Mouse (Mus musculus) cerebellum, postnatal 10 days (tissue): Measurements from ENCODE around the gene Ccnk.

Source experiments
- DNase-seq, 2 experiments: peaks; one replicate each; pipeline ENCODE4 v3.0.0; 2021; ENCODE audit warnings: mixed read lengths in 2 of 2

The Ccnk gene

DNA sequence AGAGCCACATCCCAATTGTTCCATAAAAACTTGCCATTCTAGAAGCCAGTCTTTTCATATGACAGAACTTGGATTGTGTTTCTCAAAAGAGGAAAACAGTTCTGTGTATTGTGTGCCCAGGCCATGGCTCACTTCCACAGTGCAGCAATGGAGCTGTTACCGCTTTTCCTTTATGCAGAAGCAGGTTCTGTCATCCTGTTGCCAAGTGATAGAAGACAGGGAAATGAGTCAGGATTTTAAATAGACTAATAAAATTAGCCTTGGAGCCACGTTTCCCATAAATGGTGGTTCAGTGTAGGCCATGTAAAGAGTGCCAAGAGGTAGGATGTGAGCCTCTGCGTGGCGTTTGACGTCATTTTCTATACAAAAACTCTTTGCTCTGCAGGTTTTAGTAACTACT lies 14.5 kb downstream of the Ccnk start:
- no peak for DNase-seq

DNA sequence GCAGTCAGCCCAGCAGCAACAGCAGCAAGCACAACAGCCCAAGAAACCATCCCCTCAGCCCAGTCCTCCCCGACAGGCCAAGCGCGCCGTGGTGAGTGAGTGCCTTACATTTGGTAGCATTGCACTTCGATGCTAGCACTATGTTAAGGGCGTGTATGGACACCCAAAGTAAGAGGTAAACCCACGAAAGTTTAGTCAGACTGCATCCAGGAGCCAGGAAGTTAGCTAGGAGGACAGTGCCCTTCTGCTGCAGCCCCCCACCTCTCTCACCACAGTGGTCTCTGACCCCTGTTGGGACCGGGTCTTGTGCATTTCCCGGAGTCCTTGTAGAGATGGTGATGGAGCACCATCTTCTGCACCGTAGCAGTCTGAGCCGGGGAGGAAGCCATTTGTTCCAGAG lies 16.4 kb downstream of the Ccnk start:
- no peak for DNase-seq

DNA sequence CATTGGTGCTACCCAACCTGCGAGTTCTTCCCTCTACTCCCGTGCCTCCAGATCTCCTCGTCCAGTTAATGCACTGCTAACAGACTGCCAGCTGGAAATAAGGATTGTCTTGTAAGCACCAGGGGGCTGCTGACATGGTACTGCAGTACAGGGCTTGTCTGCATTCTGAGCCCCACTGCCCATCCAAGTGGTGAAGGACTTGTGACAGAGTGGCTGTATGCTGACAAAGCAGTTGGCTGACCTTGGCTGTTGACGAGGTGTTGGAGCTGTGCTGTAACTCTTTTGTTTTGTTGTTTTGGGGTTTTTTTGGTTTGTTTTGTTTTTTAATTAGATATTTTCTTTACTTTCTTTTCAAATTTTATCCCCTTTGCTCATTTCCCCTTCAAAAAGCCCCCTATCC lies 19.1 kb downstream of the Ccnk start:
- DNase-seq = no peak

DNA sequence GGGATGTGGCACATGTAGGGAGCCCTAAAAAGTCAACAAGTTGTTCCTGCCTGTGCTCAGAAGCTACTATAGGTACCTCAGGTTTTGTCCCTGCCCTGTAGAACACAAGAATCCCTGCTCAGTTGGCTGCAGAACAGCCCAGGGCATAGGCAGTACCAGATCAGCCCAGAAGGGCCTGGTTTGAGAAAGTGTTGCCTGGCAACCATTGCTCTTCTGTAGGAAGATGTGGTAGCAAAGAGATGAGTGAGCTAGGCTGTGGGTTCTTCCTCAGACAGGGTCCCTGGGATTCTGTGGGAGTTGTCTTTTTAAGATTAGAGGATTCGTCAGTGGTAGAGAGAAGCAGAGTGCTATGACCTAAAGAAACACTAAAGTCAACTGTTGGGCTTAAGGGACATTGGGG lies 20.7 kb downstream of the Ccnk start:
- DNase-seq = no peak

DNA sequence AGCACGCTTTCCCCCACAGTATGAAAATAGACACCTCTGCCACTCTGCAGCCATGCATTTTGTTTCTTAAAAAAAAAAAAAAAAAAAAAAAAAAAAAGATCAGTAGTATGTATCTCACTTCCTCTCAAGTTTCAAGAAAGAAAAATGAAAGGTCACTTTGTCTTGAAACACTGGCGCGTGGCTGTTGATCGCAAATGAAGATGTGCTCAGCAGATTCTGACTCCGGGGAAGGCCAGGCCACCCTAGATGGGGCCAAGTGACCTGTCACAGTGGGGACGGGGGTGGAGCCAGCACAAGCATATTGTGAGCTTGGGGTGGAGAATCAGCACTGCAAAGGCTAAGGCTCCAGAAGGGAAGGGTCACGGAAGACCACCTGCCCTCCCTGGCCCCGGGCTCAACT lies 24.5 kb downstream of the Ccnk start:
- peak in 1 of 2 experiments; percentile 16 for DNase-seq

DNA sequence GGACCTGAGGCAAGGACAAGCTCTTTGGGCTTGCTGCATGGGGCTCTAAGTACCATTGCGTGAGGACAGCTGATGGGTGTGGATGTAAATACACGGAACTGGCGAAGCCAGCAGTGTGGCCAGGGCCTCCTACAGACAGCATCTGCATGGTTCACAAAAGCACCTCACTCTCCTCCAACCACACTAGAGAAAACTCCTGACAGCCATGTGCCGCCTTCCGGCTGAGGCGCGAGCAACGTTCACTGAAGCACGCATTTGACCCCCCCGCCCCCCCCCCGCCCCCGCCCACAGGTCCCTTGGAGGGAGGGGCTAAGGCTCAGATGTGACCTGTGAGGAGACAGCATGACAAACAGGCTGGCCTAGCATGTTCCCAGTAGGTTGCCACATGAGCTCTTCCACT lies 25.6 kb downstream of the Ccnk start:
- no peak for DNase-seq

DNA sequence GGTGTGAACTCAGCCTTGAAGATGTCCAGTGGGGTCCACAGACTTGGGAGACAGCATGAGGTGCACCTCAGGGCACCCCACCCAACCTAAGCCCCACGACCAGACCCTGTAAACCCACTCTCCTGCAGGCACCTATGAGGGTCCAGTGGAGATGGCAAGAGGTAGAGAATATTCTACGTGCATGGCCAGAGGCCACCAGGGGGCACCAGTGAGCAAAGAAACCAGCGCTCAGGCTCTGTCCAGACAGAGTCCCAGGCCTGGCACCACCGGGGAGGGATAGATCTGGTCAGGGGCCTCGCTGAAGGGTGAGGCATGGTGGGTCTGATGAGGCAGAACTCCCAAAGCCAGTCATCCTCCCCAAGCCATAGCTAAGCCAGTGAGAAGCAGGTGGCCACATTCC lies 27.3 kb downstream of the Ccnk start:
- DNase-seq = peak; percentile 95 to 97

DNA sequence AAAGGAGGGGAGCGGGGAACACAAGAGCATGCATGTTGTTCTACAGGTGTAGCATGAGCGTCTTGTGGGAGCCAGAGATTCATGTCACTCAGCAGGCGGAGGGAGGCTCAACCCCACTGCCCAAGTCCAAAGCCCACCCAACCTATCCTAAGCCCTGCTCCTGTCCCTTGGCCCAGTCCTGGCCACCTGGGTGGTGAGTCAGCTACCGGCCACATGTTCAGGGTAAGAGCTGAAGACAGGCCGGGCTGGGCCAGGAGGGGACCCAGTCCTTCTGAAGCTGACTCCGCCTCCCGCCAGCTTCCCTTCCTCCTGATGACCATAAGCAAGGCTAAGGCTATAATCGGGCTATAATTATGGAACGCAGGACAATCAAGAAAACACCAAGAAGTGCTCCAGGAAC lies 28.8 kb downstream of the Ccnk start:
- peak; percentile 43 to 54 for DNase-seq

DNA sequence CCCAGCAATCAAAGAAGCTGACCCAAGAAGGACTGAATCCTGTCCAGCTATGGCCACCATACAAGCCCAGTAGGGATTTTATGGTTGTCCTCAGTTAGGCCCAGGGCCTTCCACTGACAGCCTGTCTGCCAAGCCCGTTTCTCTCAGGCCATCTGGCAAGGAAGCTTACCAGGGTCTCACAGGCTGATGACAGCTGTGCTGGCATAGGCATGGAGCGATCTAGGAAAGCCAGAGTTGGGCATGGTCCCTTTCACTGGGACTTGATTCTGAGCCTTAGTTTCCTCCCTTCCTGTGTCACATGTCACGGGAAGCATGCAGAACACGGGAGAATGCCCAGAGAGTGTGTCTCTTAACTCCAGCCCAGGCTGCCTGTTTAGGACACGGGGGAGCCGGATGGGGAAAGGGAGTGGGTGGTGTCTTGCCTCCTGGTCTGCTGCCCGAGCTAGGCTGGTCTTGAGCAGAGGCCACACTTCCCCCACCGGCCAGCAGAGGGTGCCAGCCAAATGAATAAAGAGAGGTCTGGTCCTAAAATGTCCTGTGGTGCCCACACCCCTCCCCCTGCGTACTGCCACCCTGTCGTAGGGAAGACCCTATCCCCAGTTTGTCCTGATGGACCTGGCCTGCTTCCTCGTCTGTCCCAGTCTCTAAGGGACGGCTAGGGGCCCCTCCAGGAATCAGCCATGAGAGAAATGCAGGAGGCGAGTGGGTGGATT lies 29.5 kb downstream of the Ccnk start:
- peak; percentile 93 for DNase-seq

DNA sequence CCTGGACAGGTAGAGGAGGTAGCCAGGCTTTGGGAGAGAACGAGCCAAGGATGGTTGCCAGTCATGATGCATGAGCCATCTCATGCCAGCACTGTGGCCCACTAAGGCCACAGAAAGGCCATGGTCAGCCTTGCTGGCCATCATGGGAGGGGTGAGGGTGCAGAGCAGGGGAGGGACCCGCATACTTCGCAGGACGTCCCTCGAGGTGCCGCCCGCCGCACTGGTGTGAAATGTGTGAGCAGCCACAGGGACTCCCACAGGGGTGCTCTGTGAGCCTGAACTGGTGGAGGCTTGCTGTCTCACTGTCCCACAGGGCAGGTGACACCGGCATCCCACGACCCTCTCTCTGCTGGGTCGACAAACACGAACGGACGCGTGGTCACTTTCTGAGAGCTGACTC lies 31.2 kb downstream of the Ccnk start:
- DNase-seq = peak; percentile 25 to 27

DNA sequence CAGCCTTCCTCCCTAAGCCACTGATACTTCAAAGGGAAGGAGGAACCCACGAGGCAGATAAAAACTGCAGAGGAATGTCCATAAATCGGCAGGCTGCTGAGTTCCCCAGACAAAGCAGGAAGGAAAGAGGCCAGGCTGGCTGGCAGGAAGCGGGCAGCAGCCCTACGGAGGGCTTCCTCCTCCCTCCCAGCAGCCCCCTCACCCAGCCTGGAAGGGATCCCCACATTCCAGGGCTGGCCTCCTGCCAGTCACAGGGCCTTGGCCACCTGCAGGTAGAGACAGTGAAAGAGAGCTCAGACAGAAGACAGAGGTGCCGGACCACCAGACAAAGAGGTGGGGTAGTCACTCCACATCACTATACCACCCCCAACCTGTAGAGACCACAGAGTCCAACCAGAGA lies 32.7 kb downstream of the Ccnk start:
- DNase-seq = peak; percentile 50 to 58

DNA sequence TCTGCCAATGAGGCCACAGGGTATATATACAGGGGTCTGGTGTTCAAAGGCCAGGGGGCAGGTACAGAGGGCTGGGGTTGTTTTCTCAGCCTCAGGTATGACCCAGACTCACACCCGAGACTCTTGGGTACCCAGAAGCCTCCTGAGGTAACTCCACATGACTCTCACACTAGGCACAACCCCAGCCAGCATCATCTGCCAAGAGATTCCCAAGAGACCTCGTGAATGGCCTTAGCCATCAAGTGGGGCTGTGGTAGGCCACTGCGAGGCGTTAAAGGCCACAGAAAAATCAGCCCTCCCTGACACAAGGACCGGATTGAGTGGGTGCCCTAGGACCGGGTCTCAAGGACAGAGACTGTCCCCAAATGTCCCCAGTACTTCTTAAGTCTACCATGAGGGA lies 33.1 kb downstream of the Ccnk start:
- DNase-seq = peak in 1 of 2 experiments; percentile 22

DNA sequence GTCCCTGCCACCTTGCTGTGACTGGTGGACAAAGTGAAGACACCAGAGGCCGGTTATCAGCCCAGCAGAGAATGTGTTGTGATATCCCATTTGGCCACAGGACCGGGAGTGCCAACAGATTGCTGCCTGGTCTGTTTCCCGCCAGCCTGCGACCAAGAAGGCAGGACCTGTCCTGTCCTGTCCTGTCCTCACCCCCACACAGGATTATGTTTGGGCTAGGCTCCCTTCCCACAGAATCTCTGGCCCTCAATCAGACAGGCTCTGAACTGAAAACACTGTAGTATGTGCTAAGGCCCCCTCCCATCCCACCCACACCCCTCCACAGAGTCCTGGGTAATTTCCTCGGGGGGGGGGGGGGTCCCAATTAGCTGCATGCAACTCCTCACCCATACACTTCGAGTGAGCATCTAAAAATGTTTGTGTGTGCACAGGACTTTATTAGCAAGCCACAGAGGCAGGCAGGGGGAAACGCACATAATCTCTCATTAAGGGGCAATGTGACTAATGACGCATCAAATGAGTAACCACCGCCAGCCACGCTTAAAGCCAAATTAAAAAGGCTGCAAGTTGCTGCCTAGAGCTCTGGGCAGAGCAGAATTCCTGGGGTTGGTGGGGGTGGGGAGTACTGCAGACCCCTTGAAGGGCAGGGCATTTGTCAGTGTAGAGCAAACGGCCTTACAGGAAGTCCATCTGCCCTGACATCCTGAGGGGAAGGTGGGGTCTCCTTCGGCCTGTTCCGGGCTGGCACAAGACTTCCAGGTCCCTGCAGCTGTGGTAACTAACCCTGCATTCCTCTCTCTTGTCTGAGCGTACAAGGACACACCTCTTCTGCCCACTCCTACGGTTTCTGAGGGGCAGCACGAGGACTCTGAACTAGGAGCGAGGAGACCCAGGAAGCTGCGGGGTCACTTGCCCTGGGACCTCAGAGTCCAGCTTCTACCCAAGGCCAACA lies 34.0 kb downstream of the Ccnk start:
- peak in 1 of 2 experiments; percentile 22 for DNase-seq

DNA sequence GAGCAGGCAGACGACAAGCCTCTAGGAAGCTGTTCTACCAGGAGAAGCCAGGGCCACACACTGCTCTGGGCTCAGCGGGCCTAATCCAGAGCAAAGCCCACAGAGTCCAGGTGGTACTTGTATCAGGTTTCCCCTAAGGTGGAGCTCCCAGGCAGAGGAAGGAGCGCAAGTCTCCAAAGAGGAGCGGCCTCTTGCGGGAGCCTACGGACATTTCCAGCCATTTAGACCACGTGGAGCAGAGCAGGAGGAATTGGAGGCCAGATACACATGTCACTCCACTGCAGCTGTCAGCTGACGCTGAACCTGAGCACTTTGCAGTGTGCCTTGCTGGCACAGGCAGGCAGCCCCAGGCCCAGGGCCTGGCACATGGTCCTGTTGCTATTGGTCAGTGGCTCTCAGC lies 35.7 kb downstream of the Ccnk start:
- DNase-seq = peak; percentile 17 to 42

DNA sequence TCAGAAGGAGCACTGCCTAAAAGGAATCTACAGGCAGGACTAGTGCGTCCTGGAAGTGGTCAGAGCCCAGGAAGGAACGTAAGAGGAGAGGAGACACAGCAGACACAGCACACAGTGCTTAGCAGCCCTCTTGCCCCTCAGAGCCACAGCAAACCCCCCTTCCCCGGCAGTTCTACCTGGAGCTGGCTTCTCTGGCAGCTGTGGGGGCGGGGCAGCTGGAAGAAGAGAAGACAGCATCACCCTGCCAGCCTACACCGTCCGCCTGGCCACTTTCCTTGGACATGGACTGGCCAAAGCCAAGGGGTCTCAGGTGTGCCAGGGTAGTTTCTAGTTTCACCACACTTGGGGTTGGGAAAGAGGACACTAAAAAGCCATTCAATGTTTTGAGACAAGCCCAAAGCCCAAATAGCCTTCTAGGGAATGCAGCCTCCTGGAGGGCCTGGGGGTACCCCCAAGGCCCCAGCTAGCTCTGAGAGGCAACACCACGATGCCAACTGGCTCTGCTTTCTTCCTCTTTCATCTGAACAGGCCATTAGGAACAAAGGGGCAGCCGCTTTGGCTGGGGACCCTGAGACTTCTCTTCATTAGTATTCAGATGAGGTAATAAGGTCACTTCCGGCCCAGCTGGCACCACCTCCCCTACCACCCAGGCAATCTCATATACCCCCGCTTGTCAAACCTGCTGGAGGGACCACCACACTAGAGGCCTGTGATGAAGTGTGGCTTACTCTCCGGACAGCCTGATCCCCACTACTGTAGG lies 37.4 kb downstream of the Ccnk start:
- DNase-seq = peak; percentile 79

DNA sequence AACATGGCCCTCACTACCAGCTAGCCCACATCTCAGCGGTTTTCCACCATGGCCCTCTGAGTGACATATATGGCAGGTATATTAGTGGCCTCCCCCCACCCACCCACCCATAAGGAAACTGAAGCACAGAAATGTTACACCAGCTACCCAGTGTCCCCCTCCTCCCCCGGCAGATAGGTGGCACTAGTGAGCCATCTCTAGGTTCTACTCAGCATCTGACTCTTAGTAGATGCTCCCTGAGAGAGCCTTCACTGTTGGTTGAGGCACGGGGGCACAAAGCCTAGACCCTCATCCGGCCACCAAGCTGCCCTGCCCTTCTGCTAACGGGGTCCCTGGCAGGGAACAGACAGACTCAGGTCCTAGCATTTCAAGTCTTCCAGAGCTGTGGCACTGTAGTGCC lies 38.2 kb downstream of the Ccnk start:
- peak; percentile 85 to 89 for DNase-seq

DNA sequence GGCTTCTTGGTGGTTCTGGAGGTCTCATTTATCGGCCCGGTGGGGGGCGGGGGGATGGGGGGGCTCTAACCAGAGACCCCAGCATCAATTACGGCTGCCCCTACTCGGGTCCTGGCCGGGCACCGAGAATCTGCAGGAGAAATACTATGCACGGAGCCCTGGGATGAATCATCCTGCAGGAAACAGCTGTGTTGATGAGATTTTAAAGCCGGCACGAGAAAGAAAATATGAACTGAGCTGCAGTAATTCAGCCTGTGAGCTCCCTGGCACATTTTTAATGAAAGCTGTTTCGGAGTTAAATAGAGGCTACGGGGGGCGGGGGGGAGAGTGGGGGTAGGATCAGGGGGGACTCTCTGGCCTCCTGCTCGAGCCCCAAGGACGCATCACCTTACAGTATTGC lies 39.8 kb downstream of the Ccnk start:
- peak in 1 of 2 experiments; percentile 25 for DNase-seq

DNA sequence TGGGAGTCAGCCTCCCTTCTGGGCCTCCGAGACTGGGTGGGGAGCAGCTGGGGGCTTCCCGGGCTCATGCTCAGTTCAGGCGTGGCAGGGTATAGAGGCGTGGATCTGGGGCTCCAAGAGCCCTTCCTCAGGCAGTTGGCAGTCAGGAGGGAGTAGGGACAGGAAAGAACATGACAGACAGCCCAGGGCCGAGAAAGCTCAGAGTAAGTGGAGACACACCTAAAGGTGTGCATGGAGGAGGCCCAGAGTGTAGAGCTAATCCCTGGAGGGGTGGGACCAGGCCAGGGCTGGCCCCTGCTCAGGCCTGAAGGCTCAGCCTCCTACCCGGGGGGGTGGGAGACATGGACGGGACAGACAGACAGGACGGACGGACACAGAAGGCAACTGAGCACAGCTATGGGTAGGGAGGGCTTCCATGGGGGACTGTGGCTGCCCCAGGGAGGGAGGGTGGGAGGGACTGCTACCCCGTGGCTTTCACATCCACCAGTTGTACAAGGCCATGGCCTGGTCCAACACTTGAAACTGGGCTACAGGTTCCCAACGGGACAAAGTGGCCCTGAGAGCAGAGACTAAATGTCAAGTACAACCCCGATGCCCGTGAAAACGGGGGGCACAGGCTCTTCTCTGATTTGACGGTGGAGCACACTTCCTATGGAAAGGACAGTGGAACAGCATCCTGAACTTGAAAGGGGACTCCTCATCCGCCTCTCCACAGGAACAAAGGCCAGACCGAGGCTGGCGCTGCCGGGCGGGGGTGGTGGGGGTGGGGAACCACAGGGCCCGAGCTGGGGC lies 40.6 kb downstream of the Ccnk start:
- peak in 1 of 2 experiments; percentile 24 for DNase-seq

DNA sequence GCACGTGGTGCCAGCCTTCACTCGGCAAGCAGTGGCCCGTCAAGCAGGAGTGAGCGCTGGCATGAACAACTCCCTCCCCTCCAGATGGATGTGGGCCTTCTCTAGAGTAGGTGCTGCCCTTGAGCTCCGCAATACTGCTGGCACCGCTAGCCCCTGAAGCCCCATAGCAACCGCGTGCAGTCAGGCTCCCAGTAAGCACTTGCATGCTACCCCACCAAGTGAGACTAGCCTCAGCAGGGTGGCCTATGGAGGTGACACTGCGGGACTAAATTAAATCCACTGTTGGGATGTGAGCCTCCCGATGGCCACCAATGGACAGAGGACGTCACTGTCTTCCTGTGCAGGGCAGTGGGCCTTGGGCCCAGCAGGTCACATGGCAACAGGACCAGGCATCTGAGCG lies 41.2 kb downstream of the Ccnk start:
- DNase-seq = peak; percentile 65 to 77

DNA sequence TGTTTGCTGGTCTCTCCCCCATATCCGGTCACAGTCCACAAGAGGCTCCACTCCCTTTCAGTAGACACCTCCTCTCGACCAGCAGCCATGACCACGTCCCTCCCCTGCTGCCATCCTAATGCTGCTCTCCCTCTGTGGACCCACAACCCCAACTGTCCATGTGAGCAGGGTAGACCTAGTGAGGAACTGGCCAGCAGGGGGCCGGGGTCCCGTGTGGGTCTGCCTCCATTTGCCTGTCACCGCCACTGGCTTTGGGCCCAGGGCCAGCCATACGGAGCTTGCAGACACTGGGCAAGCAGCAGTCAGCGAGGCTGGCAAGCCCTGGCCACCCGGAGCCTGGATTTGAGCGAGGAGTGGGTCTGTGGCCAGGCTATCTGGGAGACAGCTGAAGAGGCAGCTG lies 41.8 kb downstream of the Ccnk start:
- DNase-seq = peak; percentile 88 to 93

DNA sequence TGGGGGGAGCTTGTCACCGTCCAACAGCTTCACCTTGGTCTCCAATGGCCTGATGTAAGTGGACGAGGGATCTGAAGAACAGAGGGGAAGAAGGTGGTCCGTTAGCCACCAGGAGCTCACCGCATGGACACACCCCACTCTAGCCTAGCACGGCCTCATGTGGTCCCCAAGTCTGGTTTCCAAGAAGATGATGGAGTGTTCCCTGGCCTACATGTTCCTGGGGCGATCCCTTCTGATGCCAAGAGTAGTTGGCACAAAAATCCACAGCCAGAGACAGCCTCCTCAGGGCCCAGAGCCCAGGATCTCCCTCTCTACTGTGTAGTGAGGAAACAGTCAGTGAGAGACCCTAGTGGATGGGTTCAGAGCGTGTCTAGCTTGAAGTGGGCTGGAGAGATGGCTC lies 42.3 kb downstream of the Ccnk start:
- DNase-seq = no peak

DNA sequence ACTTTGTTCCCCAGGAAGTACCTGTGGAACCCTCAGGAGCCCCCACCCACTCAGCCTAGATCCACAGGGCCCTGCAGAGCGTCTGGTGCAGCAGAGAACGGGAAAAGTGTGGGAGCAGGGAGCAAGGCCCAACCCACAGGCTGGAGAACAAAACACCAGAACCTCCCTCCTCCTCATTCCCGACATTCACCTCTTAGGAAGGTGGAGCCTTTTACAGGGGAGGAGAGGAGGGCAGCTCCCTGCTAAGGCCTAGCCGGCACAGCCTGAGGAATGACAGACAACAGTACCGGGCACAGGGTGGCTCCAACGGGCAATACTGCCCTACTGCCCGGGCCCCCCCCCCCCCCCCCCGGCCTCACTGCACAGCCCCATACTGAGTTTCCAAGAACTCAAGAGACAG lies 44.0 kb downstream of the Ccnk start:
- DNase-seq = no peak
